Mouse (Mus musculus): ENCODE data around the gene Robo2.

Robo2 gene

GRCm38 (mm10) chr16:74321666-74322371 lies 89.8 kb downstream of the Robo2 start:
- DNase-seq (ENCODE audit: low spot score) = no peak

- no peak for DNase-seq (ENCODE audit: low spot score)
Observed at GRCm38 (mm10) chr16:74316150-74316549, 95.5 kb downstream of the Robo2 start.

DNA sequence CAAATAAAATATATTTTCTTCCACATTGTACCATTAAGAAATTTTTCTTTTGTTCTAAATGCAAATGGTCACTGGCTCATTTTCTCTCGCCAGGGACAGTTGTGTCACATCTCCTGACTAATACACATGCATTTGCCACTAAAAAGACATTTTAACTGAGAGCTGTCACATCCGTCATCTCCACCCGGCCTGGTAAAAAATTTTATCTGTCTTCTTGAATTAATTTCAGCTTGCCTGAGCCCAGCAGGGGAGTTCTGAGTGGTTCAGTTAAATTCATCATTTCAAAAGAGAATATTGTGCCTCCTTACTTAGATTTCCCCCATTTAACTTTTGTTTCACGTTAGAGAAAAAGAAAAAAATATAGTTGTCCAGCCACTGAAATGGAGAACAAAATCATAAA lies 98.4 kb downstream of the Robo2 start:
- DNase-seq (ENCODE audit: low spot score) = no peak

DNA sequence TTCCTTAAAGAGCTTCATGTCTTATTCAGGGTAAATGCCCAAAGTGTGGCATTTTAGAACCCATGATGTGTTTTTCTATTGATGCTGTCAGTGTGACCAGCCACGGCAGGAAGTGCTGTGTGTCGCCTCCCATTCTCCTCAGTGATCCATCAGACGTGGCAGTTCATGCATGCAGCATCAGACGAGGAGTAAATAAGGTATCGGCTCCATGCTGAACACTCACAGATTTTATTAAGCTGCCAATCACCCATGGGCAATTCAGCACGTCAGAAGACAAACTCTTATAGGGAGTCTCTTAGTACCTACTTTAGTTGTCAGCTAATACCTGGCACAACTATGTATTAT lies 104.1 kb downstream of the Robo2 start:
- no peak for DNase-seq (ENCODE audit: low spot score)

- no peak for DNase-seq (ENCODE audit: low spot score)
Observed at GRCm38 (mm10) chr16:74306876-74307542, 104.6 kb downstream of the Robo2 start.

GRCm38 (mm10) chr16:74287878-74288277 lies 123.7 kb downstream of the Robo2 start:
- no peak for DNase-seq (ENCODE audit: low spot score)

GRCm38 (mm10) chr16:74282549-74282948 lies 129.1 kb downstream of the Robo2 start:
- no peak for DNase-seq (ENCODE audit: low spot score)

- DNase-seq (ENCODE audit: low spot score) = no peak
Observed at GRCm38 (mm10) chr16:74276855-74277573, 134.6 kb downstream of the Robo2 start.

DNA sequence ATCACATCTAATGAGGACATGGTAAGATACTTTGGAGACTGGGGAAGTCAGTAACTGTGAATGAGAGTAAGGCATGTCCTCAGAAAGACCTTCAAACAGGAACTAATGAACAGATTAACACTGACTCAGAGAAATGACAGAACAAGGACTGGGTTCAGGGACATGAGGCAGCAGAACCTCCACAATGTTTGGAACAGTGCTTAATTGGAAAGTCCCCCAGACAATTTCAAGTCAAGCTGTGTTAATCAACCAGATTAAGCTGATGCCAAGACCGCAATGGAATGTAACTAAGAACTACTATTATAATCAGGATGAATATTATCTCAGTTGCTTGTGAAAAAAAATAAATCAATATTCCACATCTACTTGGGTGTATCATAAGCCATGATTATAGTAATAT lies 137.0 kb downstream of the Robo2 start:
- no peak for DNase-seq (ENCODE audit: low spot score)

GRCm38 (mm10) chr16:74272993-74273392 lies 138.6 kb downstream of the Robo2 start:
- DNase-seq (ENCODE audit: low spot score) = no peak

DNA sequence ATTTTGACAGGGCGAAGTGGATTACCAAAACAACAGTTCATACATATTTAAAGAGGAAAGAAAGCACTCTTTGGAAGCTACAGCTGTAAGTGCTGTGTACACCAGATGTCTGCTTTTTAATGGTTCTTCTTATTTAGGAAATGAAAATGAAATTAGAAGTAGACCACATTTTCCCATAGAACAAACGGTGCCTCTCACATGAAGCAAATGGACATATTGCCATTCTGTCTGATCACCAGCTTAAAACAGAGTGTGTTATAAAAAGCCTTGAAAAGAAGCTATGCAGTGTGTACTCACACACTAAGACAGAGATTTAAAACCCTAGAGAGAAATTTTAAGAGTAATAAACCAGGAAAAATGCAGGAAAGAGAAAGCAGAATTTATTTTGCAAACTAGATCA lies 153.4 kb downstream of the Robo2 start:
- no peak for DNase-seq (ENCODE audit: low spot score)

DNA sequence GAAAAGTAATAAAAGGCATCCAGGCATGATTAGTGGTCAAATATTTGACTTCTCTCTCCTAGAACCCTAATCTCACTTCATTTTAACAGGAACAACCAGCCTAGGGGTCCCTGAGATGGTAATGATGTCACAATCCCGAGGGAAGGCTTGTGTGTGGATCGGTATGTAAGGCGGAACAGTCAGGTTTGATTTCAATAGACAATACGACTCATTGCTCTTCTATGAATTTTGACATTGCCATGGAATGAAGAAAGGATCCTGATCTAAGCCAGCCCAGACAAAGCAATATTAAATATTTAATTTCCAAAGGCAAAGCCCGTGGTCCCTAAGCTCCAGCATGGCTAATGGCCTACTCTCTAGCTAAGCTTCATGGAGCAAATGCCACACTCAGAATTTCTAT lies 167.2 kb downstream of the Robo2 start:
- no peak for DNase-seq (ENCODE audit: low spot score)

DNA sequence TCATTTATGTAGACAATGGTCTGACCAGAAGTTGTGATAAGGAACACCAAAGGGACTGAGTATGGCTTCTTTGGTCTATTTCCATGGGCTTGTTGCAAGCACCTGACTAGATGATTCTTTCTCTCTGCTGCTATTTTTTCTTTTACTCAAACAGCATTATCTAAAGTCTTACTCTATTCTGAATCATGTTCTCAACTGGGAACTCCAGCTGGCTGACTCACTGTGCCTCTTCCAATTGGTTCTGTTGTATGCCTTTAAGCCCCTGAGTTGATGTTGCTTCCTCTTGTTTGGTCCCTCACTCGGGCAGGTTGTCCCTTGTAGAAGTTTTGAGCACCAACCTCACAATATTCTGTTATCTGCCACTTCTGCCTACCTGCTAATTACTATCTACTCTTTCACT lies 170.1 kb downstream of the Robo2 start:
- no peak for DNase-seq (ENCODE audit: low spot score)

GRCm38 (mm10) chr16:74237411-74237930 lies 174.2 kb downstream of the Robo2 start:
- DNase-seq (ENCODE audit: low spot score) = no peak

GRCm38 (mm10) chr16:74234393-74235059 lies 177.1 kb downstream of the Robo2 start:
- no peak for DNase-seq (ENCODE audit: low spot score)

DNA sequence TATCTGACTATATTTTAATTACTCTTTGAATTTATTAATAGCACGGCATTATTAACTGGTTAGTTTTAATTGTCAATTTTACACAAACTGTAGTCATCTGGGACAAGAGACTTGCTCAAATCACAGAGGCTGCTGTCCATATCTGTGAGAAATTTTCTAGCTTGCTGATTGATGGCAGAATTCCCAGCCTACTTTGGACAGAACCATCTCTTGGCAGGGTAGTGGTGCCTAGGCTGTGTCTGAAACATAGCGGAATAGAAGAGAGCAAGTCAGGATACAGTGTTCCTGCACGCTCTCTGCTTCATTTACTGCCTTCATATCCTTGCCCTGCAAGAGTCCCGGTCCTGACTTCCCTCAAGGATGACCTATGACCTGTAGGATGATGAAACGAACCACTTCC lies 178.0 kb downstream of the Robo2 start:
- no peak for DNase-seq (ENCODE audit: low spot score)

- DNase-seq (ENCODE audit: low spot score) = no peak
Observed at GRCm38 (mm10) chr16:74227285-74227684, 184.3 kb downstream of the Robo2 start.

DNA sequence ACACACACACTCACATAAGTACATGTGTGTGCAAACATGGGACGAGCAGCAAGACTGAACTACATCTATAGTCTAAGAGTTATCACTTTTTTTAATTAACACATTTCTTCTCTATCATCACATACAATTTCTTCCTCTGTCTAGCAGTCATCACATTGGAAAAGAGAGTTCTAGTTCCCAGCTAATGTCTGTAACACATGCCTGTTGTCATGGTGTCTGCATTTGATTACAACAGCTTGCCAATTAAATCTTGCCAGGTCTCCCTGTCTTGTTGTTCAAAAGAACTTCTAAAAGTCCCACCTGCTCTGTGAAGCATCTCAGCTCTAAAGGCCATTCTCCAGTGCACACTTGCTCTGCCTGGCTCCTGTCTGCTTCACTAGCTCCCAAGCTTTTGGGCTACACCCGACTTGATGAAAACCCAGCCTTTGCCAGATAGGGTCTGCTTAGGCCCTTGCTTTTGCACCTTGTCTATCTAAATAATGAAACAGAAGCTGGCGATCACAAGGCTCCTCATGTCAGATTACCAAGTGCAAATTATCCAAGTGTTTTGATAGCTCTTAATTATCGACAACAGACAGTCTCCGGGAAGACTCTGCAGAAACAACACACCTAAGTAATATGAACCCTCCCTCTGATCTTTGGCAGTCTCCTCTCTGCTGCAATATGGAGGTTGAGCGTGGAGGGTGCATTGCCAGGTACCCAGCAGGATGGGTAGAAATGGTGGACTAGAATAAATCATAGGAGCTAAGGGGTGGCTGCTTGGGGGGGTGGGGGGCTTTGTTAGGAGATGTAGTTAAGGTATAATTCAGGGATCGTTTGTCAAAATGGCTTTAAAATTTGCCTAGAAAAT lies 186.0 kb downstream of the Robo2 start:
- no peak for DNase-seq (ENCODE audit: low spot score)

GRCm38 (mm10) chr16:74222501-74222900 lies 189.1 kb downstream of the Robo2 start:
- DNase-seq (ENCODE audit: low spot score) = no peak

DNA sequence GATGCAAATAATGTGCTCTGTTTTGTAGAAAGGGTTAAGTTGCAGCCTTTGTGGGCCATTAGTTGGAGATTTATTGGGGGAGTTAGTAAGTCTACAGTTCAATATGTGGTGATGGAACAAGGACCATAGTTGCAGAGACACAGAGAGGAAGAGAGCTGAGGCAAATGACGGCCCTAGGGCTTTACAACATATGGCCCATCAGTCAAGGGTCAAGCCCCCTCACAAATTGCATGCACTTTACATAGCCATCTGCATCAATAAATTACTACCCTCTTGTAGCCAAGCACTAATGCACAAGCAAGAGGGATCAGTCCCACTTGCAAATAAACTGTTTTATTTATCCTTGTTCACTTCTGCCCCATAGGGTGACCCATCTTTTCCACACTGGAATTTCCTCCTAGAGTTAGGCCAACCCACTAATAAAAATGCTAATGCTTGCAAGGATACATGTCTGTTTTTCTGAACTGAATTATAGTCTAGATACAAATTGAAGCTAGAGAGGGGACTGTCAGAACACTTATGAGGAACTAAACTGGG lies 194.7 kb downstream of the Robo2 start:
- no peak for DNase-seq (ENCODE audit: low spot score)

- no peak for DNase-seq (ENCODE audit: low spot score)
Observed at GRCm38 (mm10) chr16:74215791-74216190, 195.8 kb downstream of the Robo2 start.
